Mouse (Mus musculus): ENCODE measurements around the gene Mecr. TPM values are rescaled to one million over a fixed set of nuclear protein-coding genes. Genes with fewer than 3 reads are reported as not detected.

The Mecr gene
- total RNA-seq, 2 experiments from 2014 or later, result 21.0 to 21.1 TPM

- DNase-seq (ENCODE audit: low spot score in 2 of 2), result no peak
Observed at GRCm38 (mm10) chr4:131833971-131834609, 9.2 kb upstream of the Mecr start.

- peak; percentile 38 to 46 for DNase-seq (ENCODE audit: low spot score in 2 of 2)
Observed at GRCm38 (mm10) chr4:131836351-131836881, 6.9 kb upstream of the Mecr start.

- peak; percentile 30 to 42 for DNase-seq (ENCODE audit: low spot score in 2 of 2)
Observed at GRCm38 (mm10) chr4:131836891-131837491, 6.3 kb upstream of the Mecr start.

GRCm38 (mm10) chr4:131837872-131838524 lies 5.3 kb upstream of the Mecr start, which contains the start of gene Ptpru:
Ptpru (minus strand) TSS chr4:131838288.
- DNase-seq (ENCODE audit: low spot score in 2 of 2), result peak; percentile 89 to 93

- DNase-seq (ENCODE audit: low spot score in 2 of 2), result no peak
Observed at GRCm38 (mm10) chr4:131845991-131846778, 2.9 kb downstream of the Mecr start.

- DNase-seq (ENCODE audit: low spot score in 2 of 2), result no peak
Observed at GRCm38 (mm10) chr4:131848082-131848481, 4.8 kb downstream of the Mecr start.

- DNase-seq (ENCODE audit: low spot score in 2 of 2), result peak in 1 of 2 experiments; percentile 64
Observed at GRCm38 (mm10) chr4:131849986-131850638, 6.8 kb downstream of the Mecr start.

- DNase-seq (ENCODE audit: low spot score in 2 of 2), result no peak
Observed at GRCm38 (mm10) chr4:131854950-131855349, 11.7 kb downstream of the Mecr start.

- DNase-seq (ENCODE audit: low spot score in 2 of 2), result peak; percentile 50 to 80
Observed at GRCm38 (mm10) chr4:131860492-131861340, 17.4 kb downstream of the Mecr start.

GRCm38 (mm10) chr4:131861341-131861739 lies 18.1 kb downstream of the Mecr start:
- no peak for DNase-seq (ENCODE audit: low spot score in 2 of 2)

GRCm38 (mm10) chr4:131872672-131873292 lies 29.5 kb downstream of the Mecr start:
- no peak for DNase-seq (ENCODE audit: low spot score in 2 of 2)

- DNase-seq (ENCODE audit: low spot score in 2 of 2), result peak; percentile 93 to 95
Observed at GRCm38 (mm10) chr4:131873293-131874168, 30.3 kb downstream of the Mecr start, which contains the start of gene Srsf4. Srsf4 (plus strand) TSS chr4:131873617.

- no peak for DNase-seq (ENCODE audit: low spot score in 2 of 2)
Observed at GRCm38 (mm10) chr4:131874169-131874536, 30.9 kb downstream of the Mecr start.

- DNase-seq (ENCODE audit: low spot score in 2 of 2), result no peak
Observed at GRCm38 (mm10) chr4:131874567-131874966, 31.3 kb downstream of the Mecr start.

- DNase-seq (ENCODE audit: low spot score in 2 of 2), result no peak
Observed at GRCm38 (mm10) chr4:131875242-131875641, 32.0 kb downstream of the Mecr start.

GRCm38 (mm10) chr4:131876836-131877235 lies 33.6 kb downstream of the Mecr start:
- DNase-seq (ENCODE audit: low spot score in 2 of 2), result no peak

- no peak for DNase-seq (ENCODE audit: low spot score in 2 of 2)
Observed at GRCm38 (mm10) chr4:131879692-131880091, 36.4 kb downstream of the Mecr start.

- DNase-seq (ENCODE audit: low spot score in 2 of 2), result no peak
Observed at GRCm38 (mm10) chr4:131881306-131881705, 38.0 kb downstream of the Mecr start.

Measured in gastrocnemius, postnatal 4 days (tissue).